Comparison of ENCODE assay signal across 10 mouse cellular contexts in the genomic region with DNA sequence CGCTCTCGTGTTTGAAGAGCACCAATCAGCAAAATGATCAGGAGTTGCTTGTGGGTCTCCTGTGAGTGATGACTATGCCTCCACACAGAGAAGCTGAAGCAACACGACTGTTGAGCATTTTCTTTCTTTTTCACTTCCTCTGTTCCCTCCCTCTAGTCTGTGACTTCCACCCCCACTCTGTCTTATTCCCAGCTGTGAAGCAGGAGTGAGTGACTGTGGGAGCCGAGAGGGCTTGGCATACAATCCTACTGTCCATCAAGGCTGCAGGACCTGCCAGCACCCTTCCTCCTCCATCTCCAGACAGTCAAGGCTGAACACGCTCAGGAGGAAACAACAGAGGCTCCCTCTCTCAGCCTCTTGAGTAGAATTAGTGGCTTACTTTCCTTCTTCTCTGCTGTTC.
DNase-seq lines count a peak whose midpoint lies in the region; ATAC-seq and TF ChIP-seq lines count a peak whose summit lies in the region.
"Had no signal": no experiment of that assay in that cellular context is flagged by ENCODE, and none has a peak within 500 bp of the region (broad histone marks: within the 10 kb centered on the region; RNA-seq: fewer than 3 reads in every experiment).

No protein-coding gene starts in this region.

- TF ChIP-seq CTCF in bone marrow, adult 2 months (IDR thresholded peaks at IDR 0.05; ENCODE audit: control insufficient read depth, insufficient read depth, low read length) = no peak

- DNase-seq in kidney, postnatal 14 days = peak; percentile 2
- peak; percentile 39 to 43 for DNase-seq in heart, postnatal 10 days
- DNase-seq in left cerebral cortex, adult 9 months (ENCODE audit: low spot score in 2 of 2) = no peak
- DNase-seq in adrenal gland, postnatal 36 days = no peak
- no peak for DNase-seq in left cerebral cortex, postnatal 10 days (ENCODE audit: extremely low spot score in 1 of 2, low spot score in 2 of 2)
- DNase-seq: cerebellum, adult 11 months had no signal

- H3K4me3 ChIP-seq in kidney, embryonic 15.5 days (replicated peaks) = no peak overlapping the region
- H3K4me3 ChIP-seq in bone marrow, adult 2 months (replicated peaks; ENCODE audit: control insufficient read depth, low read depth, low read length) = no peak overlapping the region
- H3K4me3 ChIP-seq: heart, embryonic 15.5 days had no signal

- no peak for ATAC-seq in kidney, embryonic 15.5 days (replicated peaks; ENCODE audit: low FRiP score)
- ATAC-seq in megakaryocyte, adult 5-6 weeks (ENCODE audit: poor library complexity, severe bottlenecking) = peak; percentile 66

- H3K9ac ChIP-seq in kidney, embryonic 15.5 days = no peak overlapping the region
- H3K9ac ChIP-seq: heart, embryonic 15.5 days had no signal

- 49% methylated on average over 5 of the region's 5 CpGs for WGBS in kidney, embryonic 15.5 days
- WGBS in bone marrow, adult 2 months = 24% methylated on average over 5 of the region's 5 CpGs

- H3K27me3 ChIP-seq in kidney, embryonic 15.5 days = no peaks in the 10 kb centered on the region
- H3K27me3 ChIP-seq: heart, embryonic 15.5 days had no signal

- no peaks in the 10 kb centered on the region for H3K4me1 ChIP-seq in kidney, embryonic 15.5 days
- H3K4me1 ChIP-seq in bone marrow, adult 2 months (ENCODE audit: control insufficient read depth, insufficient read depth, low read length) = peaks cover 5% of the 10 kb centered on the region

- intact Hi-C loops in heart, postnatal 10 days (cut with DNase I) = loop anchor here (10.0 kb wide), 1 partner anchor 378 kb away; no protein-coding TSS in a partner anchor
- intact Hi-C loops in left cerebral cortex, postnatal 10 days (cut with DNase I) = no loop called here

- TF ChIP-seq POLR2A in bone marrow, adult 2 months (IDR thresholded peaks at IDR 0.05; ENCODE audit: borderline replicate concordance, control insufficient read depth, low read depth, low read length) = no peak

- no peaks in the 10 kb centered on the region for H3K9me3 ChIP-seq in kidney, embryonic 15.5 days (replicated peaks)
- H3K9me3 ChIP-seq: heart, embryonic 15.5 days had no signal

- no peaks in the 10 kb centered on the region for H3K36me3 ChIP-seq in kidney, embryonic 15.5 days
- H3K36me3 ChIP-seq: heart, embryonic 15.5 days had no signal

- H3K4me2 ChIP-seq in kidney, embryonic 15.5 days = no peak overlapping the region
- H3K4me2 ChIP-seq: heart, embryonic 15.5 days had no signal

- H3K27ac ChIP-seq in kidney, embryonic 15.5 days = no peak overlapping the region
- peak overlapping the region; percentile 40 for H3K27ac ChIP-seq in bone marrow, adult 2 months (ENCODE audit: control insufficient read depth, insufficient read depth, low read depth, low read length, poor library complexity)
- H3K27ac ChIP-seq: heart, embryonic 15.5 days had no signal

Comparison
In these comparisons a context has a peak if more than half of its experiments do, and no peak if none do; other contexts are left out.
1. DNase-seq: peak in kidney, postnatal 14 days (single experiment) and heart, postnatal 10 days (2 of 2); none in left cerebral cortex, adult 9 months (0 of 2), adrenal gland, postnatal 36 days (0 of 2) and left cerebral cortex, postnatal 10 days (0 of 2).